Mouse (Mus musculus) heart, postnatal 14 days (tissue): ENCODE data around the gene Pxn. TPM values are rescaled to one million over a fixed set of nuclear protein-coding genes. Genes with fewer than 3 reads are reported as not detected.
A peak's percentile ranks its signal among the peaks of the same experiment; 100 is the strongest.

ENCODE experiments used
- DNase-seq, 2 experiments: peaks; one replicate each; pipeline ENCODE4 v3.0.0; 2021 to 2022
- intact Hi-C: fragments of 180-260 bp; cut with DNase I; formaldehyde crosslinking; loops from one replicate; pipeline ENCODE4 v1.15.1; 2025
- long read RNA-seq, 2 experiments: library from polyadenylated mRNA; stranded (forward); transcript quantifications; one replicate each; pipeline ENCODE4 v2.0.0; 2021
- total RNA-seq, 2 experiments: library from RNA; stranded (reverse); gene quantifications; 2 replicates each; pipeline ENCODE4 v1.2.3; 2021

Gene Pxn
- total RNA-seq: 10 to 100 TPM; 52.4 to 54.2 TPM
- long read RNA-seq, experiment 1, transcript Pxn-201 (11 exons, 3,706 nt): major isoform, 33 of 69 reads
- long read RNA-seq, experiment 1, transcript Pxn-202 (12 exons, 2,667 nt): minor isoform, 16 of 69 reads
- long read RNA-seq, experiment 1, partial matches to known transcripts: 13 of 69 reads
- long read RNA-seq, experiment 1, other reads (novel, unspliced or antisense): 7 of 69 reads
- long read RNA-seq, experiment 2, transcript Pxn-202 (12 exons, 2,667 nt): minor isoform, 8 of 50 reads
- long read RNA-seq, experiment 2, transcript Pxn-201 (11 exons, 3,706 nt): major isoform, 19 of 50 reads
- long read RNA-seq, experiment 2, partial matches to known transcripts: 18 of 50 reads
- long read RNA-seq, experiment 2, other reads (novel, unspliced or antisense): 5 of 50 reads

DNA sequence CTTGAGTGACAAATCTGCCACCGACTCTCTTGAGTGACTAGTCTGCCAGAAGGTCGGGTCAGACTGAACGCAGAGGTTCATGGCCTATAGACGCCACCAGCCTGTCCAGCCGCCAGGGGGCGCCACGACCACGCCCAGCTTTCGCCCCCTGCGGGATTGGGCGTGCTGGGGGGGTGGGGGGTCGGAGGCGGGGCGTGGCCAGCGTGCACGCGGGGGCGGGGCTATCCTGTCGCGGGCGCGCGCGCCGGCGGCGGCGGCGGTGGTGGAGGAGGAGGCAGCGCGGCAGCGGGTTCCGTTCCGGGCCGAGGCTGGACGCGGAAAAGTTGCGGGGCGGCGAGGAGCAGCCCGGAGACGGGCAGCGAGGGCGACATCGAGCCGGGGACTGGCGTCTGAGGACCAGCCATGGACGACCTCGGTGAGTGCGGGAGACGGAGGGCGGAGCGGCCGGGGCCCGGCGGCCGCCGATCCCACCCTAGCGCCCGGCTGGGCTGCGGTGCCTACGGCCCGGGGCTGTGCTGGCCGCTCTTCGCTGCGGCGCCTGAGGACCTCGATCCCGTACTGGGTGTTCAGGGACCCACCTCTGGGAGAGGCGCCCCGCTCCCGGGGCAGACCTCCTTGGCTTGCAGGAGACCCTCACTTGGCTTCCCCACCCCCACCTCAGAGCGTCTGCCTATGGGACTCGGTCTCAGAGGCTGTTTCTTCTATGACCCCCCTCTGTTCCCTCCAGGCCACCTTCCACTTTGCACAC is at the start of gene Pxn:
Pxn (plus strand) TSS at position 223 of the 748 bp plus-strand sequence.
- DNase-seq: peak; percentile 98 to 99
- intact Hi-C loops: loop anchor here (1.0 kb wide), 2 partner anchors 32 to 51 kb away; no protein-coding TSS in a partner anchor

- intact Hi-C loops: no loop called here
- DNase-seq: no peak
These were observed 47.6 kb upstream of the Pxn start for GRCm38 (mm10) chr5:115458918-115459317.

- intact Hi-C loops: no loop called here
- DNase-seq: no peak
These were observed 41.9 kb upstream of the Pxn start for GRCm38 (mm10) chr5:115464408-115465115.

DNA sequence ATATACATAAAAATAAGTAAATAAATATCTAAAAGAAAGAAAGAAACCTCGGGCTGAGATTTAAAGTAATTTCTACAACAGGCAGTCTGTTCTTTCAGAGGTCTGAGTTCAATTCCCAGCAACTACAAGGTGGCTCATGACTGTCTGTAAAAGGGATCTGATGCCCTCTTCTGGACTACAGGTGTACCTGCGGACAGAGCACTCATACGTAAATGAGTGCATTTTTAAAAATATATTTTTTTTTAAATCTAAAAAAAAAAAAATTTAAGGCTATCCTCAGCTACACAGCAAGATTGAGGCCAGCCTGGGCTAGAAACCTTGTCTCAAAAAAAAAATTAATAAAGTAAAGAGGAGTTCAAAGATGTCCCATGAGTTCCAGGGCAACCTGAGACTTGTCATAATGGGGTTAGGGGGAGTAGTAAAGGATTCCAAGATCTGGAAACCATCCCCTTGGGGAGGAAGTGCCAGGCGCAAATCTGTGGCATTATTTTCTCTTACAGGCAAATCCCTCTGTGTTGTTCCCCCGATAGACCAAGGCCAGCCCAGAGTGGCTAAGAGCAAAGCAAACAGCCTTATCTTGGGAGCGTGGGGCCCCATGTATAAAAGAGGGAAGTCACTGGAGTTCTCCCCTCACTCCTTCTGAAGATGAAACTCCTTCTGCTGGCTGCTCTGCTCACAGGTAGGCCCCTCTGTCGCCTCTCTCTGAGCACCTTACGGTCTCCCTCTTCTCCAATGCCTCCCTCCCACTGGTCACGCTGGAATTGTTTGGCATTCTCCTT is 40.6 kb upstream of the Pxn start, which contains the start of gene Pla2g1b:
Pla2g1b (plus strand) TSS at position 621 of the 779 bp plus-strand sequence.
- intact Hi-C loops: no loop called here
- DNase-seq: no peak

DNA sequence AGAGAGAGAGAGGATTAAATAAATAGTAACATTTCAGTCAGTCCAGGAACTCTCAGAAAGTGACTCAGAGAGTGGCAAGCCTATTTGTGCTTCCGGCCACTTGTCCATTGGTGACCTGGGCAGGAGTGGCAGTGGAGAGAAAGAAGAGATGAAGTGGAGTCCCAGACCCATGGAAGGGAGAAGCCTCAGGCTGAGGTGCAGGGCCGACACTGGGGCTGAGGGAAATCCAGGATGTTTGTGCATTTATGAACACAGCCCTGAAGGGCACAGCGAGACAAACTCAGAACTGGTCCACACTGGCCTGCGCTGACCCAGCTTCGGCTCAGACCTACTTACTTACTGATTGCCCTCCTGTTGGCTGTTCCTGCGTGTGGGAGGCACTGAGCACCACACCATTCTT is 36.7 kb upstream of the Pxn start:
- intact Hi-C loops: no loop called here
- no peak for DNase-seq

DNA sequence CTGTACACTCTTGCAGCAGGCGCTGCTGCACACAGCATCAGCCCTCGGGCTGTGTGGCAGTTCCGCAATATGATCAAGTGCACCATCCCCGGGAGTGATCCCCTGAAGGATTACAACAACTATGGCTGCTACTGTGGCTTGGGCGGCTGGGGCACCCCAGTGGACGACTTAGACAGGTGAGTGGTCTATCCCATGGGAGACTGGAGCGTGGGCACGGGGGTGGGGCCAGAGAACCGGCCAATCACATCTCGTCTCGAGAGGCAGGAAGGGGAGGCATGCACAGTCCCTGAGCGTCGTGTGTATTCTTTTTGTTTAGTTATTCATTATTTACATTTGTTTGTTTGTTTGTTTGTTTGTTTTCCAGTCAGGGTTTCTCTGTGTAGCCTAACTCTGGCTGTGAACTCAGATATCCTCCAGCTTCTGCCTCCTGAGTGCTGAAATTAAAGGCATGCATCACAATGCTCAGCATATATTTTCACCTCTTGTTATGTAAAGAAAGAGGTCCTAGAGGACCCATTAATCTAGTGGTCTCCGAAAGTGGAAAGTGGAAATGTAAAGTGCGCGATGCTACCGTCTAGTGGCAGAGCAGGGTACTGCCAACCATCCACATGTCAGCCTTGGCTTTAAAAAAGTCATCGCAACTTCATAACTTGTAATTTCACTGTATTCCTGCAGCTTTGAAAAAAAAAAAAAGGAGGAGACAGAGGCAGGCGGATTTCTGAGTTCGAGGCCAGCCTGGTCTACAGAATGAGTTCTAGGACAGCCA is 35.5 kb upstream of the Pxn start:
- intact Hi-C loops: no loop called here

DNA sequence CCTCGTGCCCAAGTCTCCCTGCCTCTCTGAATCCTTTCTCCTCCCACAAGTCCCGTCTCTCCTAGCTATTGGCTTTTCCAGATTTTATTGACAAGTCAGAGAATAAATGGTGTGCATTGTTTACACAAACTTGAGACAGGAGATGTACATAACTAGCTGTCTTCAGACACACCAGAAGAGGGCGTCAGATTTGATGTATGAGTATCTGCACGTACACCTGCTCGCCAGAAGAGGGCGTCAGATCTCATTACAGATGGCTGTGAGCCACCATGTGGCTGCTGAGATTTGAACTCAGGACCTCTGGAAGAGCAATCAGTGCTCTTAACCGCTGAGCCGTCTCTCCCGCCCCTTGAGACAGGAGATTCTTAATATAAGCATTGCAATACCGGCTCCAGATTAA is 33.3 kb upstream of the Pxn start:
- intact Hi-C loops: no loop called here
- DNase-seq: no peak

More for the DNA sequence above, 35.5 kb upstream of the Pxn start:
- DNase-seq: peak; percentile 60 to 71

DNA sequence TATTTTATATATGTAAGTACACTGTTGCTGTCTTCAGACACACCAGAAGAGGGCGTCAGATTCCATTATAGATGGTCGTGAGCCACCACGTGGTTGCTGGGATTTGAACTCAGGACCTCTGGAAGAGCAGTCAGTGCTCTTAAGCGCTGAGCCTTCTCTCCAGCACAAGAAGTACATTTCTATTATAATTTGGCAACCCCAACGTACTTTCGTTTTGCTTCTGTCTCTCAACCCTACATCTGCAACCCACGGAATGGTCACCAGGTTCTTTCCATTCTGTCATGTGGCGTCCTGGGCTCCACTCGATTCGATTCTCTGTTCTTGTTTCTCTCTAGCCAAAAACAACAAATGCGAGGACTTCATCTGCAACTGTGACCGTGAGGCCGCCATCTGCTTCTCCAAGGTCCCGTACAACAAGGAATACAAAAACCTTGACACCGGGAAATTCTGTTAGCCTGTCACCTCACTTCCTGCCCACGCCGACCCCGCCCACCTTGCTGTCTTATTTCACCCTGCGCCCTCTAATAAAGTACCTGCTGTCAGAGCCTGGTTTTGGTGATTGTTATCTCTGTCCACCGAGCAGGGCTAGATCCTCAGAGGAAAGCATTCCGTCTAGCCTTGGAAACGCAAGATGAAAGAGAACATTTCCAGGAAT is 32.2 kb upstream of the Pxn start:
- DNase-seq: no peak
- intact Hi-C loops: no loop called here

- DNase-seq: no peak
- intact Hi-C loops: no loop called here
These were observed 31.0 kb upstream of the Pxn start for GRCm38 (mm10) chr5:115475337-115476106.

- intact Hi-C loops: no loop called here
- no peak for DNase-seq
These were observed 30.3 kb upstream of the Pxn start for GRCm38 (mm10) chr5:115476107-115476727.

DNA sequence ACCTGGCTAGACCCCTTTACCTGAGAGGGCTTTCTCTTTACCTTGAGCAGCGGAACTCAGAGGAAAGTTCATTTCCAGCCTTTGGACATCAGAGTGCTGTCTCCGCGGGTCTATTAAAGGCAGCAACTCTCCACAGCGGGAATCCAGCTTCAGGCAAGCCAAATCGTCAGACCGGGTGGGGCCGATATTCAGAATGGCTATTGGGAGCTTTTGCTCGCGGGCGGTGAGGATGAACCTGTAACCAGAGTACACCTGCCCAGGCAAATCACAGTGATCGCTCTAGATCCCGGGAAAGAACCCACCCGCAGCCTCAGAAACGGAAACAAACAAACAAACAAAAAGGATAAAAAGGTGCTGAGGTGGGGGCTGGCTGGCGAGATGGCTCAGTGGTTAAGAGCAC is 26.9 kb upstream of the Pxn start:
- intact Hi-C loops: no loop called here

DNA sequence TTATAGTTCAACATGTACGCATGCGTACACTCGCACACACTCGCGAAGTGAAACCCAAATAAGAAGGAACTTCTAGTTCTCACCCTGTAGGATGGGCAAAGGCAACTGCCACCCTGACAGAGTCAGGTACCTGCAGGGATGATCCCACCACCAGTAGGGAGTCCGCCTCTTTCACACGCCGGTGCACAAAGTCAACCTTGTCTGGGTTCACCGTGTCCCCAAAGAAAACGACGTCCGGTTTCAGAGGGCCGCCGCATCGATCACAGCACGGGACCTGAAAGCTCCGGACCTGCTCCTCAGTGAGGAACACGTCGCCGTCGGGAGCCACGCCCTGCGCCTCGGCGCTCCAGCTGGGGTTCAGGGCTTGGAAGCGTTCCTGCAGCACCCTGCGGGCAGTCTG is 26.4 kb upstream of the Pxn start:
- DNase-seq: no peak
- intact Hi-C loops: no loop called here

More for the DNA sequence above, 26.9 kb upstream of the Pxn start:
- no peak for DNase-seq

- no peak for DNase-seq
- intact Hi-C loops: no loop called here
These were observed 23.8 kb upstream of the Pxn start for GRCm38 (mm10) chr5:115482390-115483265.

DNA sequence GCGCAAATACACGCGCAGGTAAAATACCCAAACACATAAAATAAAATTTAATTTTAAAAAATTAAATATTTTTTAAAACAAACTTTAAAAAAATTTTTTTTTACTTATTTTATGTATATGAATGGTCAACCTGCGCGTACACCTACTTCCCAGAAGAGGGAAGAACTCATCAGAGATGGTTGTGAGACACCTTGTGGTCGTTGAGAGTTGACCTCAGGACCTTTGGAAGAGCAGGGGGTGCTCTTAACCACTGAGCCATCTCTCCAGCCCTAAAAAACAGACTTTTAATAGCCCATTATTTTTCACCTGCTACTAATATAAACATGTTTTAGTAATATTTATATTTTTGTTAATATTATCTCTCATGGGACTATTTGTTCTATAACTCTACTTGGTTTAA is 23.1 kb upstream of the Pxn start:
- intact Hi-C loops: no loop called here
- DNase-seq: no peak

DNA sequence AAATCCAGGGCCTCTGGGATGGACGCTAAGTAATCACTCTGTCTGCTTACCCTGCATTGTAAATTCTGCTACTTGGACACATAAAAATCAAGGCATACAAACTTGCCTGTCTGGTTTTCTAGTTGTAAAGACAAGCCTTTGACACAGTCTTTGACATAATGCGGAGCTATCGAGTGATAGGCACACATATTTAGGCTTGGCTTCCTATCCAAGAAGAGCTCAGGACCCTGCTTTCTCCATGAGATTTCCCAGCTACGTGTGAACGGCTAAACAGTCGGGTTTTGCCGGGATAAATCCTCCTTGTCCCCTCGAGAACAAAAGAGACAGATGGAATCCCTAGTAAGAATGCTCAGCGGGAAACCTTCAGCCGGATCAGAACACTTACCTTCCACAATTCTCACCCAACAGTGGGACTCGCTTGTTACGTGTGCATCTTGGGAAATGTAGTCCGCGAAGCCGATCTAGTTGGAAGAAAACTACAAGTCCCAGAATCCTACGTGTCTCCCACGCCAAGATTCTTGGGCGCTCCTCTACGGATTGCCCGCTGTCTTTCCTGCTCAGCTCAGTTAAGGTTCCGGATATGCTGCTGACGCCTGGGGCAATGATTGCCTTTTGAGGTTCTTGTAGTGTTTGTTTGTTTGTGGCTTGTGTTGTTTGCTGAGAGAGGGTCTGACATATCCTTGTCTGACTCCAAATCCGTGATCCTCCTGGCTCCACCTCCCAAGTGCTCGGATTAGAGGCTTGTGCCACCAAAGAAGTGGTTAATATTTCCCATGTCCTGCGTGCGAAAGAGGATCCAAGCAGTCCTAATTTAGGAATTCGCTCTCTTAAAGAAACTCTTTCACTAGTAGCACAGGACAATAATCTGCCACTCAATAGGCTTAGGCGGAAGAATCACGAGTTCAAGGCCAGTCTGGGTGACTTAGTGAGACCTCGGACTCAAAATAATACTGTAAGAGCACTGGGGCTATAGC is 22.2 kb upstream of the Pxn start, which contains the start of gene Sirt4:
Sirt4 (minus strand) TSS at position 779 of the 974 bp plus-strand sequence.
- intact Hi-C loops: no loop called here
- peak; percentile 76 to 83 for DNase-seq
